Mouse (Mus musculus) liver, postnatal 0 days (tissue): Measurements from ENCODE around the gene Znrf3.

ENCODE experiments used
- CTCF ChIP-seq: sonication (generic); IDR thresholded peaks from 2 replicates; pipeline ENCODE4 v1.5.1; 2016; ENCODE audit warnings: antibody characterized with exemption, low read depth
- EP300 ChIP-seq: IDR thresholded peaks from 2 replicates; pipeline ENCODE4 v1.6.1; 2016; ENCODE audit warnings: antibody characterized with exemption, low read depth, mild to moderate bottlenecking

- TF ChIP-seq CTCF (no peak), EP300 (no peak)
These were observed 20.5 kb downstream of the Znrf3 start for GRCm38 (mm10) chr11:5424185-5424584.
